Mouse (Mus musculus) left cerebral cortex, postnatal 10 days (tissue): ENCODE data around the gene Gm20379. TPM values are rescaled to one million over a fixed set of nuclear protein-coding genes. Genes with fewer than 3 reads are reported as not detected.
A peak's percentile ranks its signal among the peaks of the same experiment; 100 is the strongest.

Experiments used
- DNase-seq, 2 experiments: peaks; one replicate each; pipeline ENCODE4 v3.0.0; 2021 to 2022; ENCODE audit warnings: low spot score in 2 of 2, mixed read lengths in 1 of 2; ENCODE audit errors: extremely low spot score in 1 of 2
- intact Hi-C: fragments of 180-260 bp; cut with DNase I; formaldehyde crosslinking; loops from one replicate; pipeline ENCODE4 v1.15.1; 2025
- total RNA-seq, 2 experiments: library from RNA; stranded (reverse); gene quantifications; 2 replicates each; pipeline ENCODE4 v1.2.3; 2021

Gene Gm20379
- total RNA-seq, 2 experiments from 2014 or later: not detected

DNA sequence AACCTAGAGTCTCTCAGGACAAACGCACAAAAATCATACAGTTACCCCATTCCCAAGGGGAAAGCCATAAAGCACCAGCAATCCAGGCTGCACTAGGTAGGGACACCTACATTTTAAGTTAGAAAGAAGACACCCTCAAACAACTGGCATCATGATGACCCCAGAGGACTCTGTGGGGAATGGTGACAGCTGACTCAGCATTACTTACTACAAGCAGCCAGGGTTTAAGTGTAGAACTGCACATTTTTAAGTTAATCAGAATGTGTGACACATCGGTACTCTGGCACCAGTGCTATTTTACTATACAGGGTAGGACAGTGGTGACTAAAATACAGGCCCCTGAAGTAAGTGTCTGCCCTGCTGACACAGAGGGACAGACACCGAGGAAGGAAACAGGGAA lies 24.8 kb downstream of the Gm20379 start:
- no peak for DNase-seq
- intact Hi-C loops: loop anchor here (5.0 kb wide), 1 partner anchor 198 kb away; the partner anchor contains the start of gene Rasgrf2

DNA sequence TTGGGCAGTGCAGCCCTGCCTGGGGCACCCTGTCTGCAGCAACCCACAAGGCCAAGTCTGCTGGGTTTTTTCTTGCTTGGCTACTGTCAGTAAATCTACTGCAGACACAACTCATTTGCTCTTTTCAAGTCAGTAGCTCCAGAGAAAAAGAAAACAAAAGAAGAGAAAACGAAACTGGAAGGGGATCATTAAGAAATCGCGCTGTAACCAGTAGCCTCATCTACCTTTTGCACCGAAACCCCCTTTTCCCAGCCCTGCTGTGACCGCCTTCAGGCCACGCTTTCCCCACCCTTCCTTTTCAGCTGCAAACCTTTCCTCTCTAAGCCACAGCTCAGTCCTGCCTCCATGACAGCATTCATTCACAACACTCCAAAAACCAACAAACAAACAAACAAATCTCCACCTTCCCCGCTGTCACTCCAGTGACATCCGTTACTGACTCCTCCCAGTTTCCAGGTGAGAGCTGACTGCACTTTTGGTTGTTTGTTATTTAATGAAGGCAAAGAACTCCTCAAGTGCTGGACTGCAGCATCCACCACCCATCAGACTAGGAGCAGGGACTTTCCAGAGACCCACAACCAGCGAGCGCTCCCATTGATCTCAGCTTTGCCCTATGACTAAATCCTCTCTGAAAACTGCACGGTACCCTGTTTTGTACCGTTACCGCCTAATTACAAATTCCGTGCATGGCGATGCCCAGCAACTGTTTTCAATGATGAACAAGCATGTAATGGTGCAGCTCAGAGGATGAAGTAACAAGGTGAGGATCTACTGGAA lies 26.5 kb downstream of the Gm20379 start:
- intact Hi-C loops: loop anchor here (5.0 kb wide), 1 partner anchor 200 kb away; the partner anchor contains the start of gene Rasgrf2

DNA sequence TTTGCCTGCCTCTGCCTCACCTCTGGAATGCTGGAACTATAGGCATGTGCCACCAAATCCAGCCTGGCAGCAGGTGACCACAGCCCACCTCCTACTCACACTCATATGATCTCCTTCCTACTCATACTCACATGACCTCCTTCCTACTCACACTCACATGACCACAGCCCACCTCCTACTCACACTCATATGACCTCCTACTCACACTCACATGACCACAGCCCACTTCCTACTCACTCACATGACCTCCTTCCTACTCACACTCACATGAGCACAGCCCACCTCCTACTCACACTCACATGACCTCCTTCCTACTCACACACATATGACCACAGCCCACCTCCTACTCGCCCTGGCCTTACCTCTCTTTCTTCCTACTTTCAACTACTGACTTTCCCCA lies 31.1 kb downstream of the Gm20379 start:
- intact Hi-C loops: loop anchor here (5.0 kb wide), 2 partner anchors 430 to 530 kb away; partner anchors contain the start of gene Zcchc9
- no peak for DNase-seq

More for the DNA sequence above, 26.5 kb downstream of the Gm20379 start:
- no peak for DNase-seq

DNA sequence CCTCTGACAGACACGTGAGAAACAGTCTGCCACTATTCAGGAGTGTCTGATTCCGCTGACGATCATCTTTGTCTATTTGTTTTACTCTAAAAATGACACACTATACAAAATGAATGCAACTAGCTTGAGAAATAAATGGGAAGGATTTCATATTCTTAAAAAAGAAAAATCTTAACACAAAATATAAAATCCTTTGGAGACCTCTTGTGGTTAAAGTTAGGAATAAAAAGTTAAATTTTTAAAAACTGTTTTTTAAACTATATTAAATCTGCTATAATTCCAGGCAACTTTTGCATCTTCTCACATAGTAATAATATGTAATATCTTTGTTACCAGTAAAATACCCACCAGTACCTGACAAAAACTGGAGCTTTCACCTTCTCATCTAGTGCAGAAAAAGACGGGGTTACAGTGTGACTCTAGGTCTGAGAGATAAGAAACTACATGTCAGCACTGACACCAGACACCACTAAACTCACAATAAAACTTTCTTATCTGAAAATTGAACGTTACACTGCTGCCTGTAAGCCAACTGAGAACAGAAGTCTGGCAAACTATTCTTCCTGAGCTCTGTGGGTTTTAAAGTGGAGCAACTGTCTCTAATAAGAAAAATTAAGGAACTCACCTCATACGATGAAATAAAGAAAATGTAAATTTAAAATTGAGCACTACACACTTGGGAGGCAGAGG lies 32.1 kb downstream of the Gm20379 start:
- intact Hi-C loops: loop anchor here (5.0 kb wide), 2 partner anchors 431 to 531 kb away; partner anchors contain the start of gene Zcchc9
- no peak for DNase-seq

DNA sequence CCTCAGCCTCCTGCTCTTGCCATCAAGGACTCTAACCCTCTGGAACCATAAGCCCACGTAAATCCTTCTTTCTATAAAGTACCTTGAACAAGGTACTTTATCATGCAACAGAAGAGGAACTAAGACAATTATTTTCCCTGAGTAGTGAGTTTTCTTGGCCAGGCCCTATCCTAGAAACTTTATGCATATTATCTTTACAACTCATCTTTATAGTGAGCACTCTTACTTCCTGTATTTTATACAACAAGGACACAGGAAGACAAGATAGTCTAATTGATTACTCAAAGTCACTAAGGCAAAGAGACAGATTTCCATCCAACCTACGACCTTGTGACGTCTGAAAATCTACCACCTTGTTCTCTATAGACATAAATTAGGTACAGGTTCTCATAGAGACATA lies 34.0 kb downstream of the Gm20379 start:
- intact Hi-C loops: loop anchor here (5.0 kb wide), 2 partner anchors 432 to 532 kb away; partner anchors contain the start of gene Zcchc9
- no peak for DNase-seq

DNA sequence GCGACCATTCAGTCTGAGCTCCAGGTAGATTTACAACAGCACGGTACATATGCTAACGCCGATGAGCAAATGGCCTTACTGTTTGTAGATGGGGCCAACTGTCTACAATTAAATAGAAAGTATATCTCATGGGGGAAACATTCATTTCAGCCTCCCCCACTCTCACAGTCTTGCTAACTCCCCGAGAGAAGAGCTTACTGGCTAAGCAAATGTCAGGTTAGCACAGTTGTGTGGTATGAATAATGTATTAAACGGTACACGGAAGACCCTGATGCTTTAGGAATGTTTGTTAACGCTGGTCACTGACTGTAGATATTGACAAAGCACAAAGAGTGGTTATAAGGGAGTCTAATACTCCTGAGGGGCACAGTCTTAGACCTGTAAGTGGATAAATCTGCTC lies 38.3 kb downstream of the Gm20379 start:
- DNase-seq: no peak
- intact Hi-C loops: no loop called here

DNA sequence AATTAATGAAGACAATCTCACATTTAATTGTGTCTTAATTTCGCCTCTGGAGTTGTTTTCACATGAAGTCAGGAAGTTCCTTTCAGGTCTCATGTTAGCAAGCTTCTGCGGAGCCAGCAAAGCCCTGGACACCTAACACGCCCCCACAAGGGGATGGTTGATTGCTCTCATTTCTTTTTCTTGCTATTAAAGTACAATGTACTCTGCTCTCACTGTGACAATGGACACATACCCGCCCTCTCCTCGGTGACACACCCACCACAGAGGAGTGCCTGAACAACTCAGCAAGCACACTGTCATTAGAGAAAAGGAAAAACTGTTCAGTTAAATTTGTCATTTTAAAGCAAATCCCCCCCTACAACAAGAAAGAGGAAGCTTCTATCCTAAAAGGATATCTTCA lies 40.6 kb downstream of the Gm20379 start:
- intact Hi-C loops: no loop called here

DNA sequence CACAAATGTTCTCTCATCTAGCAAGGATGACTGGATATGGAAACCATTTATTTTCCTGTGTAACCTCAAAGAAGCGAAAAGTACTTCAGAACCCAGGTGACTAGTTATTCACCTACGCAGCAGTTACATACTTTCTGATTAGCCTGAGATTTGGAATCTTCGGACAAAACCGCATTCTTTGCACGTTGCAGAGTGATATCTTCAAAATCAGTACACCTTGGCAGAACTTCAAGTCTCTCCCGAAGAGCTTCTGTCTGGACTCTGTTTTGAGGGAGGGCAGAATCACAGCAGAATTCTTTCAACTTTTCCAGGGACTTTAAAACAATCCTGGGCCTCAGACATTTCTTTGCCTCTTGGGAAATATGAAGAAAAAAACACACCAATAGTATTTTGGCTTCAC lies 45.3 kb downstream of the Gm20379 start:
- DNase-seq: no peak
- intact Hi-C loops: loop anchor here (5.0 kb wide), 1 partner anchor 444 kb away; no protein-coding TSS in a partner anchor

More for the DNA sequence above, 40.6 kb downstream of the Gm20379 start:
- DNase-seq: no peak

DNA sequence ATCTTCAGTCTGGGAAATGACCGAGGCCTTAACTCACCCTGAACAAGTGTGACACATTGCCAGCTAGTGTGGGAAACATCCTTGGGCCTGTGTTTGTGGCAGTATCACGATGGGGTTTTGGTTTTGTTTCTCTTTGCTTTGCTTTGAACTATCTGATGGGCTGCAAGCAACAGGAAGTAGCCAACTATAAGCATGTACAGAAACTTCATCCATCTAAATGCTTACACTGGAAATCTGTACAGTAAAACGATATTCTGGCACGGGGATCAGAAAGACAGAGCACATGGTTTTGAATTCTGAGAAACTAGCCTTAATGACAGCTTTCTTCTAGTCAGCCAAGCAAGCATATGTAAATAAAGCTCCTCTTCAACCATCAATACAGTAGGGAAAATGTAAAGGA lies 48.2 kb downstream of the Gm20379 start:
- intact Hi-C loops: loop anchor here (5.0 kb wide), 1 partner anchor 447 kb away; no protein-coding TSS in a partner anchor
- no peak for DNase-seq

DNA sequence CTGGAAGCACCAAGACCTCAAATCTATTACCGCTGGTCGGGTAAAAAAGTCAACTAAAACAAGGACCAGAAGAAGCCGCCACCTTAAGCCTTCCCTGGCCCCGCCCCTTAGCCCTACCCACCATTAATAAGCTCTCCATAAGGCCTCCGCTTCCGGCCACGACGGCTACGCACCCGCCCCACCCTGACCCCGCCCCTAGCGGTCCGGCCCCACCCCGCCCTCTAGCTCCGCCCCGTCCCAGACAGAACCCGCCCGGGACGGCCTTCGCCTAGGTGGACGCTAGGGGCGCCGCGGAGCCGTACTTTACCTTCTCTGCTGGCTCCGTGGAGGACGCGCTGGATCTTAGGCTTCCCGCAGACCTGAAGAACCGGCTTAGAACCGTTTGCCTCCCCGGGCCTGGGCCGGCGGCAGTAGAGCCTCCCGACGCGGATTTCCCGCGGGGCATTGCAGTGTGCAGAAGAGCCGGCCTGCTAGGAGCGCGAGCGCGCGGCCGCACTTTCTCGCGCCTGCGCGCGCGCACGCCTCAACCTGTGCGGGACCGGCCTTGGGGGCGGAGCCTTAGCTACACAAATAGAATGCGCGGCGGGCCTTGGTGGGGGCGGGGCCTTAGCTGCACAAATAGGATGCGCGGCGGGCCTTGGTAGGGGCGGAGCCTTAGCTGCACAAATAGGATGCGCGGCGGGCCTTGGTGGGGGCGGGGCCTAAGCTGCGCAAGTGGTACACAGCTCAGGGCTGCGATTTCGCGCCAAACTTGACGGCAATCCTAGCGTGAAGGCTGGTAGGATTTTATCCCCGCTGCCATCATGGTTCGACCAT lies 48.9 kb downstream of the Gm20379 start, which contains the start of the genes Dhfr and Msh3:
Gene Dhfr (plus strand): TSS at position 271 of the 816 bp plus-strand sequence.
Gene Msh3 (minus strand): TSS at position 548 of the 816 bp plus-strand sequence.
- DNase-seq: peak; percentile 94 to 99
- intact Hi-C loops: loop anchor here (5.0 kb wide), 2 partner anchors 128 to 447 kb away; partner anchors contain the start of gene Fam151b

DNA sequence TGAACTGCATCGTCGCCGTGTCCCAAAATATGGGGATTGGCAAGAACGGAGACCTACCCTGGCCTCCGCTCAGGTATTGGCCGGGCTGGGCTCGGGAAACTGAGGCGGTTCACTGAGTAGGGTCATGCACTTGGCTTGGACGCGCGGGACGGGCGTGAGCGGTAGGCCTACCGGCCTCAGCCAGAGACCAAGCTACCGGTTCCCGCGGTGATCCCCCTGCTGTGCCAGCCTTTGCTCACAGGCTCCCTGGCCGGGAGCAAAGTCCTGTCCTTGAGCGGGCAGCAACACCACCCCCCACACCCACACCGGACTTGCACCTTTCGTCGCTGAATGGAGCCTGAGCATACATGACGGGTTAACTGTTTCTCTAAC lies 49.5 kb downstream of the Gm20379 start:
- no peak for DNase-seq
- intact Hi-C loops: loop anchor here (5.0 kb wide), 1 partner anchor 127 kb away; the partner anchor contains the start of gene Fam151b

DNA sequence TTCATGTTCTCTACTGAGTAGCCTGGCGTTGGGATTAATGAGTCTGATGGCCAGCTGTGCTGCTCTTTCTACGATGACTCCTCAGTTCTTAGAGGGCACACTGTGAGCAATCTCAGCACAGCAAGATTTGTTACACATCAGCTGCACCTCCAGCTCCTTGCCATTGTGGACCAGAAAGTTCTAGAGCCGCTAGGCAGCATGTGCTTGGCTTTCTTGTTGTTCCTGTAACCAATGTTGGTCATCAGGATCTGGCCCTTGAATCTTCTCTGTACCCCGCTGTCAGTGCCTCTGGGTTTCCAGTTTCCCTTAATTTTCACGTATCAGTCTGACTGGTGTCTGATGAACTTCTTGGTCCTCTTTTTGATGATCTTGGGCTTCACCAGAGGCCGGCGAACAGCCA lies 50.6 kb downstream of the Gm20379 start:
- intact Hi-C loops: loop anchor here (2.0 to 5.0 kb wide), 2 partner anchors 126 to 384 kb away; partner anchors contain the start of gene Fam151b
- no peak for DNase-seq

Other genes starting within 250 kb of the Gm20379 start
- gene Rasgrf2, start 174.3 kb upstream of the Gm20379 start, total RNA-seq: 100 to 1,000 TPM; 109 to 121 TPM
- 1 to 10 TPM; 1.2 to 1.5 TPM for gene Dhfr, start 48.7 kb downstream of the Gm20379 start, total RNA-seq
- 10 to 100 TPM; 28.3 to 29.3 TPM for gene Msh3, start 49.0 kb downstream of the Gm20379 start, total RNA-seq
- 10 to 100 TPM; 12.5 to 13.3 TPM for gene Ankrd34b, start 119.9 kb downstream of the Gm20379 start, total RNA-seq
- 1 to 10 TPM; 8.7 to 8.9 TPM for gene Fam151b, start 178.0 kb downstream of the Gm20379 start, total RNA-seq
- 10 to 100 TPM; 20.4 to 22.7 TPM for gene Zfyve16, start 224.9 kb downstream of the Gm20379 start, total RNA-seq